Mouse (Mus musculus) midbrain, postnatal 0 days (tissue): Measurements from ENCODE around the gene Lrguk. TPM values are rescaled to one million over a fixed set of nuclear protein-coding genes. Genes with fewer than 3 reads are reported as not detected.

ENCODE experiments used
- ATAC-seq: fragments of 200-750 bp; cut with Nextera tagmentation; 2 replicates; pipeline ENCODE4 v1.8.0; 2017; ENCODE audit warnings: moderate number of reproducible peaks, mild to moderate bottlenecking, moderate TSS enrichment, moderate library complexity; ENCODE audit not compliant: low FRiP score
- DNase-seq: peaks from one replicate; pipeline ENCODE4 v3.0.0-alpha.2; 2015; ENCODE audit warnings: low spot score
- H3K27ac ChIP-seq: fragments of 300-500 bp; sonication (generic); 2 replicates; pipeline ENCODE4 v1.5.1; 2014; ENCODE audit warnings: low read depth, mild to moderate bottlenecking, low read length, mixed read lengths
- H3K27me3 ChIP-seq: fragments of 300-500 bp; sonication (generic); 2 replicates; pipeline ENCODE4 v1.6.1; 2014; ENCODE audit warnings: low read length, control low read depth, mixed read lengths; ENCODE audit not compliant: insufficient read depth
- H3K36me3 ChIP-seq: fragments of 300-500 bp; sonication (generic); 2 replicates; pipeline ENCODE4 v1.6.1; 2014; ENCODE audit warnings: low read length, control low read depth, mixed read lengths; ENCODE audit not compliant: insufficient read depth
- H3K4me1 ChIP-seq: fragments of 300-500 bp; sonication (generic); 2 replicates; pipeline ENCODE4 v1.6.1; 2014; ENCODE audit warnings: mild to moderate bottlenecking, control low read depth, antibody characterized with exemption, low read length, mixed read lengths; ENCODE audit not compliant: insufficient read depth
- H3K4me2 ChIP-seq: fragments of 300-500 bp; sonication (generic); 2 replicates; pipeline ENCODE4 v1.6.1; 2014; ENCODE audit warnings: low read depth, mild to moderate bottlenecking, low read length, mixed read lengths; ENCODE audit not compliant: poor library complexity, severe bottlenecking
- H3K4me3 ChIP-seq: fragments of 300-500 bp; sonication (generic); 2 replicates; pipeline ENCODE4 v1.5.1; 2014; ENCODE audit warnings: low read depth, mild to moderate bottlenecking, low read length, moderate library complexity
- H3K9ac ChIP-seq: fragments of 300-500 bp; sonication (generic); replicated peaks from 2 replicates; pipeline ENCODE4 v1.6.1; 2014; ENCODE audit warnings: mild to moderate bottlenecking, low read length, moderate library complexity, mixed read lengths; ENCODE audit not compliant: poor library complexity, severe bottlenecking
- H3K9me3 ChIP-seq: fragments of 300-500 bp; sonication (generic); 2 replicates; pipeline ENCODE4 v1.6.1; 2016; ENCODE audit warnings: low read length, control low read depth
- CTCF ChIP-seq: IDR thresholded peaks from 2 replicates; pipeline ENCODE4 v1.5.1; 2016; ENCODE audit warnings: antibody characterized with exemption, mild to moderate bottlenecking
- WGBS: fragments of 180-500 bp; shearing (Covaris S2); extraction: QIAGEN DNeasy Blood & Tissue Kit; methylation state at CpG from one replicate; pipeline ENCODE4 v1.1.7; 2014; 5-methylcytosine and 5-hydroxymethylcytosine counted together
- polyA plus RNA-seq: library from polyadenylated mRNA; unstranded; fragments of >200 nt; fragmentation: Nextera tagmentation; extraction: Ambion mirVana; gene quantifications from 2 replicates; pipeline ENCODE4 v1.2.1, GENCODE M21; 2015
- total RNA-seq: library from RNA; depleted of rRNA; stranded (reverse); fragments of >200 nt; gene quantifications from 2 replicates; pipeline ENCODE4 v1.2.3, GENCODE M21; 2014

Lrguk gene
- total and polyA plus RNA-seq, 2 experiments from 2014 or later = 1.0 to 1.6 TPM

GRCm38 (mm10) chr6:34142931-34143330, 113.7 kb downstream of the Lrguk start:
- no peak overlapping the region for H3K27ac ChIP-seq
- H3K9ac ChIP-seq = no peak overlapping the region
- 65% methylated on average over 11 of the region's 11 CpGs for WGBS
- no peak overlapping the region for H3K4me3 ChIP-seq
- H3K27me3 ChIP-seq = no peaks in the 10 kb centered on the region
- DNase-seq (no peak), ATAC-seq (no peak)
- H3K9me3 ChIP-seq = no peaks in the 10 kb centered on the region
- no peak for TF ChIP-seq CTCF
- H3K4me2 ChIP-seq = no peak overlapping the region
- no peaks in the 10 kb centered on the region for H3K4me1 ChIP-seq
- H3K36me3 ChIP-seq = no peaks in the 10 kb centered on the region

DNA sequence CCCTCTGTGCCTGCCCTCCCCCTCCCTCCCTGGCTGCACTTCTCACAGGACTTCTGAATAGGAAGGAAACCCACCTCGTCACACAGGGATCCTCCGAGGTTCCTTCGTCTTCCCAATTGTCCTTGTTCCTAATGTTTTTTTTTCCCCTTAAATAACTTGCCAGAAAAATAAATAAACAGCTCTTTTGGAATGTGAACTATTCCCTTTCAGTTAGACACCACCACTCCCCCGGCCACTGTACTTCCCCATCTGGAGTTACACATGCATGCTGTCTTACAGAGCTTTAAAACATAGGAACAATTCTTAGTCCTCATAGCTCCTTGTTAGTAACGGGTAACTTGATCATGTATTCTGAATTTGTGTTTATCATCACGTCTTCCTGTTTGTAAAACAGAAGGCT, 116.8 kb downstream of the Lrguk start:
- Histone ChIP-seq H3K4me2 (no peak overlapping the region), H3K27ac (no peak overlapping the region), H3K9ac (no peak overlapping the region), H3K4me3 (no peak overlapping the region), H3K4me1 (no peaks in the 10 kb centered on the region), H3K9me3 (no peaks in the 10 kb centered on the region), H3K27me3 (no peaks in the 10 kb centered on the region), H3K36me3 (no peaks in the 10 kb centered on the region)
- WGBS = 85% methylated on average over 6 of the region's 6 CpGs
- DNase-seq (no peak), ATAC-seq (no peak)
- no peak for TF ChIP-seq CTCF

DNA sequence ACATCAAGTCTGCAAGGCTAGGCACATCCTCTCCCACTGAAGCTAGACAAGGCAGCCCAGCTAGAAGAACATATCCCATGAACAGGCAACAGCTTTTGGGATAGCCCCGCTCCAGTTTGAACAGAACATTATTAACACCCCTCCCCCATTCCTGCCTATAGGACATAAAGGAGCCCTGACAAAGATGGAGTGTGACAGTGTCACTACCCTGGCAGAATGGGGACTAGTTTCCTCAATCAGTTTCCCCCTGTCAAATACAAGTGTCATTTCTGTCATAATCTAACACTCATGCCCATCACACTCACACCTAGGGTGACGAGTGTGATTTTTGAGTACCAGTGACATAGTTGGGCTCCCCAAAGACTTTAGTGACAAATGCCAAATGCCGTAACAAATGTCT, 118.8 kb downstream of the Lrguk start:
- no peak for DNase-seq
- H3K27ac ChIP-seq = no peak overlapping the region

GRCm38 (mm10) chr6:34148639-34149038, 119.4 kb downstream of the Lrguk start:
- Histone ChIP-seq H3K4me1 (no peaks in the 10 kb centered on the region; the same call in 1 of the 2 replicates), H3K4me3 (no peak overlapping the region), H3K9me3 (no peaks in the 10 kb centered on the region), H3K27me3 (no peaks in the 10 kb centered on the region), H3K36me3 (no peaks in the 10 kb centered on the region), H3K9ac (no peak overlapping the region), H3K4me2 (no peak overlapping the region), H3K27ac (no peak overlapping the region)
- ATAC-seq (no peak), DNase-seq (no peak)
- no peak for TF ChIP-seq CTCF
- 83% methylated on average over 7 of the region's 7 CpGs for WGBS

More for the DNA sequence above, 118.8 kb downstream of the Lrguk start:
- 84% methylated on average over 3 of the region's 3 CpGs for WGBS
- Histone ChIP-seq H3K4me3 (no peak overlapping the region), H3K4me2 (no peak overlapping the region), H3K4me1 (no peaks in the 10 kb centered on the region), H3K27me3 (no peaks in the 10 kb centered on the region), H3K9me3 (no peaks in the 10 kb centered on the region), H3K36me3 (no peaks in the 10 kb centered on the region), H3K9ac (no peak overlapping the region)
- no peak for ATAC-seq
- no peak for TF ChIP-seq CTCF

GRCm38 (mm10) chr6:34149066-34149465, 119.8 kb downstream of the Lrguk start:
- Histone ChIP-seq H3K4me3 (no peak overlapping the region), H3K4me1 (no peaks in the 10 kb centered on the region; the same call in 1 of the 2 replicates), H3K9me3 (no peaks in the 10 kb centered on the region), H3K4me2 (no peak overlapping the region), H3K36me3 (no peaks in the 10 kb centered on the region), H3K9ac (no peak overlapping the region), H3K27me3 (no peaks in the 10 kb centered on the region), H3K27ac (no peak overlapping the region)
- DNase-seq = no peak
- ATAC-seq = no peak
- 89% methylated on average over 9 of the region's 9 CpGs for WGBS
- TF ChIP-seq CTCF = no peak

DNA sequence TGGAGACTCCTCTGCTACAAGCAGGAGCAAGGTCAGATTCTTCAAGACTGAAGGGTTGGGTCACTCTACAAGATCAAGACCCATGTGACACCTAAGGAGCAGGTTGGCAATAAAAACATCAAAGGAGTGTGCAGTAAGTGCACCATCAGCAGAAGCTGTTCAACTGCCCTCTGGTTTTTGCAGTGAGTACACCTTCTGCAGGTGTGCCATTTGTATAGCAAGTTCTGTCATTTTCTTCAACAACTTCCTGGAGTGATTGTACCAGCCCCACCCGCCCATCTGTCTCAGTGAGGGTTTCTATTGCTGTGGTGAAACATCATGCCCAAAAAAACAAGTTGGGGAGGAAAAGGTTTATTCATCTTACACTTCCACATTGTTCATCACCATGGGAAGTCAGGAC, 120.6 kb downstream of the Lrguk start:
- H3K27me3 ChIP-seq = no peaks in the 10 kb centered on the region
- H3K4me3 ChIP-seq = no peak overlapping the region
- no peaks in the 10 kb centered on the region for H3K9me3 ChIP-seq
- 88% methylated on average over 1 of the region's 1 CpGs for WGBS
- H3K27ac ChIP-seq = no peak overlapping the region
- no peak overlapping the region for H3K9ac ChIP-seq
- no peak for TF ChIP-seq CTCF
- ATAC-seq (no peak), DNase-seq (no peak)
- H3K4me2 ChIP-seq = no peak overlapping the region
- H3K4me1 ChIP-seq = no peaks in the 10 kb centered on the region; the same call in 1 of the 2 replicates
- no peaks in the 10 kb centered on the region for H3K36me3 ChIP-seq
